Mouse (Mus musculus) neural tube, embryonic 13.5 days (tissue): Measurements from ENCODE around the gene Prickle4. TPM values are rescaled to one million over a fixed set of nuclear protein-coding genes. Genes with fewer than 3 reads are reported as not detected.
A peak's percentile ranks its signal among the peaks of the same experiment; 100 is the strongest.

Experiments used
- ATAC-seq: fragments of 200-750 bp; cut with Nextera tagmentation; 2 replicates; pipeline ENCODE4 v1.8.0; 2017; ENCODE audit warnings: low read depth, mild to moderate bottlenecking, moderate TSS enrichment, moderate library complexity
- H3K27ac ChIP-seq: fragments of 300-500 bp; sonication (generic); replicated peaks from 2 replicates; pipeline ENCODE4 v1.5.1; 2015; ENCODE audit warnings: moderate library complexity, mild to moderate bottlenecking, inconsistent platforms
- H3K27me3 ChIP-seq: fragments of 300-500 bp; sonication (generic); 2 replicates; pipeline ENCODE4 v1.6.1; 2015; ENCODE audit warnings: mild to moderate bottlenecking, inconsistent platforms
- H3K36me3 ChIP-seq: fragments of 300-500 bp; sonication (generic); 2 replicates; pipeline ENCODE4 v1.6.1; 2015; ENCODE audit warnings: mild to moderate bottlenecking, inconsistent platforms
- H3K4me1 ChIP-seq: fragments of 300-500 bp; sonication (generic); replicated peaks from 2 replicates; pipeline ENCODE4 v1.6.1; 2015; ENCODE audit warnings: inconsistent platforms
- H3K4me2 ChIP-seq: fragments of 300-500 bp; sonication (generic); 2 replicates; pipeline ENCODE4 v1.6.1; 2015; ENCODE audit warnings: inconsistent platforms, mild to moderate bottlenecking, moderate library complexity
- H3K4me3 ChIP-seq: fragments of 300-500 bp; sonication (generic); 2 replicates; pipeline ENCODE4 v1.5.1; 2015; ENCODE audit warnings: mild to moderate bottlenecking, inconsistent platforms
- H3K9ac ChIP-seq: fragments of 300-500 bp; sonication (generic); 2 replicates; pipeline ENCODE4 v1.6.1; 2015; ENCODE audit warnings: moderate library complexity, mild to moderate bottlenecking, inconsistent platforms
- H3K9me3 ChIP-seq: fragments of 300-500 bp; sonication (generic); 2 replicates; pipeline ENCODE4 v1.6.1; 2016; ENCODE audit warnings: inconsistent platforms
- WGBS: fragments of 180-500 bp; shearing (Covaris S2); methylation state at CpG from one replicate; pipeline ENCODE4 v1.1.7; 2015; 5-methylcytosine and 5-hydroxymethylcytosine counted together
- polyA plus RNA-seq: library from polyadenylated mRNA; unstranded; fragments of >200 nt; fragmentation: Nextera tagmentation; extraction: Ambion mirVana; gene quantifications from 2 replicates; pipeline ENCODE4 v1.2.1, GENCODE M21; 2015

Prickle4 gene
- polyA plus RNA-seq, 1 experiment from 2014 or later, result 0.95 TPM

GRCm38 (mm10) chr17:47702548-47703345 lies 8.2 kb upstream of the Prickle4 start:
- ATAC-seq, result no peak
- 41% methylated on average over 28 of the region's 28 CpGs for WGBS
- H3K9me3 ChIP-seq, result no peaks in the 10 kb centered on the region

GRCm38 (mm10) chr17:47701793-47702192 lies 7.3 kb upstream of the Prickle4 start:
- no peak overlapping the region for H3K9ac ChIP-seq
- peaks cover 55% of the 10 kb centered on the region for H3K36me3 ChIP-seq
- no peak overlapping the region for H3K4me2 ChIP-seq
- ATAC-seq, result no peak
- H3K27me3 ChIP-seq, result peaks cover 21% of the 10 kb centered on the region
- H3K4me1 ChIP-seq, result no peaks in the 10 kb centered on the region
- 79% methylated on average over 9 of the region's 9 CpGs for WGBS
- H3K27ac ChIP-seq, result no peak overlapping the region
- H3K4me3 ChIP-seq, result no peak overlapping the region
- no peaks in the 10 kb centered on the region for H3K9me3 ChIP-seq

More at GRCm38 (mm10) chr17:47702548-47703345, 8.2 kb upstream of the Prickle4 start:
- H3K4me2 ChIP-seq, result no peak overlapping the region
- H3K27me3 ChIP-seq, result peaks cover 21% of the 10 kb centered on the region
- no peak overlapping the region for H3K27ac ChIP-seq
- no peak overlapping the region for H3K4me3 ChIP-seq
- H3K9ac ChIP-seq, result no peak overlapping the region
- no peaks in the 10 kb centered on the region for H3K4me1 ChIP-seq
- peaks cover 55% of the 10 kb centered on the region for H3K36me3 ChIP-seq

- no peak overlapping the region for H3K27ac ChIP-seq
- 81% methylated on average over 2 of the region's 2 CpGs for WGBS
- peaks cover 21% of the 10 kb centered on the region for H3K27me3 ChIP-seq
- no peak for ATAC-seq
- H3K4me1 ChIP-seq, result peaks cover 10% of the 10 kb centered on the region
- no peaks in the 10 kb centered on the region for H3K9me3 ChIP-seq
- H3K9ac ChIP-seq, result no peak overlapping the region
- H3K4me3 ChIP-seq, result no peak overlapping the region
- H3K4me2 ChIP-seq, result no peak overlapping the region
- peaks cover 55% of the 10 kb centered on the region for H3K36me3 ChIP-seq
Measured at GRCm38 (mm10) chr17:47699055-47699454, 4.5 kb upstream of the Prickle4 start.

- WGBS, result 86% methylated on average over 10 of the region's 10 CpGs
Measured at GRCm38 (mm10) chr17:47698156-47698555, 3.6 kb upstream of the Prickle4 start.

GRCm38 (mm10) chr17:47695337-47695710 lies 788 bp upstream of the Prickle4 start:
- peak; percentile 37 for ATAC-seq
- Histone ChIP-seq H3K9ac (peak overlapping the region; percentile 87), H3K4me2 (peak overlapping the region; percentile 79), H3K9me3 (no peaks in the 10 kb centered on the region), H3K4me1 (peaks cover 18% of the 10 kb centered on the region), H3K4me3 (peak overlapping the region; percentile 71), H3K27ac (peak overlapping the region; percentile 78), H3K36me3 (peaks cover 20% of the 10 kb centered on the region; the same call in 1 of the 2 replicates), H3K27me3 (no peaks in the 10 kb centered on the region; the same call in 1 of the 2 replicates)
- WGBS, result under 1% methylated on average over 23 of the region's 23 CpGs

More at GRCm38 (mm10) chr17:47698156-47698555, 3.6 kb upstream of the Prickle4 start:
- ATAC-seq, result no peak
- H3K4me2 ChIP-seq, result no peak overlapping the region
- peaks cover 15% of the 10 kb centered on the region for H3K27me3 ChIP-seq
- no peak overlapping the region for H3K4me3 ChIP-seq
- H3K36me3 ChIP-seq, result peaks cover 47% of the 10 kb centered on the region
- peaks cover 18% of the 10 kb centered on the region for H3K4me1 ChIP-seq
- H3K9ac ChIP-seq, result no peak overlapping the region
- no peak overlapping the region for H3K27ac ChIP-seq
- H3K9me3 ChIP-seq, result no peaks in the 10 kb centered on the region

- Histone ChIP-seq H3K36me3 (peaks cover 9% of the 10 kb centered on the region; the same call in 1 of the 2 replicates), H3K9me3 (no peaks in the 10 kb centered on the region), H3K4me2 (peak within 1 kb of the TSS; percentile 79), H3K4me3 (peak within 1 kb of the TSS; percentile 71), H3K9ac (peak within 1 kb of the TSS; percentile 87), H3K27ac (peak within 1 kb of the TSS; percentile 78), H3K4me1 (peaks cover 25% of the 10 kb centered on the region), H3K27me3 (no peaks in the 10 kb centered on the region; the same call in 1 of the 2 replicates)
- WGBS, result 0% methylated on average over 3 of the region's 3 CpGs
- ATAC-seq, result no peak
Measured at GRCm38 (mm10) chr17:47694442-47694502, 264 bp downstream of the Prickle4 start, which contains the start of gene Gm21981. Gm21981 (minus strand) TSS chr17:47694455.

- Histone ChIP-seq H3K4me3 (peak overlapping the region; percentile 71), H3K36me3 (peaks cover 5% of the 10 kb centered on the region; the same call in 1 of the 2 replicates), H3K4me1 (peaks cover 28% of the 10 kb centered on the region), H3K4me2 (peak overlapping the region; percentile 79), H3K9ac (peak overlapping the region; percentile 87), H3K27me3 (no peaks in the 10 kb centered on the region; the same call in 1 of the 2 replicates), H3K27ac (peak overlapping the region; percentile 78), H3K9me3 (no peaks in the 10 kb centered on the region)
- WGBS, result 32% methylated on average over 13 of the region's 13 CpGs
- ATAC-seq, result peak; percentile 12
Measured at GRCm38 (mm10) chr17:47693671-47694441, 680 bp downstream of the Prickle4 start.

GRCm38 (mm10) chr17:47691650-47692049 lies 2.9 kb downstream of the Prickle4 start:
- H3K4me1 ChIP-seq, result peaks cover 36% of the 10 kb centered on the region
- H3K4me2 ChIP-seq, result no peak overlapping the region
- no peaks in the 10 kb centered on the region for H3K9me3 ChIP-seq
- WGBS, result 87% methylated on average over 3 of the region's 3 CpGs
- no peaks in the 10 kb centered on the region for H3K36me3 ChIP-seq
- H3K27me3 ChIP-seq, result no peaks in the 10 kb centered on the region; the same call in 1 of the 2 replicates
- ATAC-seq, result no peak
- no peak overlapping the region for H3K4me3 ChIP-seq
- no peak overlapping the region for H3K9ac ChIP-seq
- H3K27ac ChIP-seq, result no peak overlapping the region

GRCm38 (mm10) chr17:47689894-47690293 lies 4.6 kb downstream of the Prickle4 start:
- Histone ChIP-seq H3K4me1 (peaks cover 38% of the 10 kb centered on the region), H3K36me3 (peaks cover 11% of the 10 kb centered on the region; the same call in 1 of the 2 replicates), H3K9me3 (no peaks in the 10 kb centered on the region), H3K27ac (no peak overlapping the region), H3K4me3 (peak overlapping the region; percentile 66), H3K9ac (no peak overlapping the region), H3K4me2 (peak overlapping the region; percentile 96), H3K27me3 (no peaks in the 10 kb centered on the region; the same call in 1 of the 2 replicates)
- ATAC-seq, result no peak
- 85% methylated on average over 7 of the region's 8 CpGs for WGBS

GRCm38 (mm10) chr17:47688608-47689575 lies 5.6 kb downstream of the Prickle4 start, which contains the start of gene Frs3:
Frs3 (plus strand) TSS chr17:47689030.
- WGBS, result 1% methylated on average over 54 of the region's 58 CpGs
- peaks cover 21% of the 10 kb centered on the region for H3K36me3 ChIP-seq
- H3K9me3 ChIP-seq, result no peaks in the 10 kb centered on the region
- H3K27me3 ChIP-seq, result no peaks in the 10 kb centered on the region; the same call in 1 of the 2 replicates
- peak within 1 kb of the TSS; percentile 95 for H3K9ac ChIP-seq
- peak within 1 kb of the TSS; percentile 96 for H3K4me2 ChIP-seq
- H3K27ac ChIP-seq, result peak within 1 kb of the TSS; percentile 91
- peaks cover 32% of the 10 kb centered on the region for H3K4me1 ChIP-seq
- peak within 1 kb of the TSS; percentile 66 for H3K4me3 ChIP-seq
- ATAC-seq, result peak; percentile 73

GRCm38 (mm10) chr17:47688344-47688607 lies 6.3 kb downstream of the Prickle4 start, which contains the start of gene Tomm6:
Tomm6 (minus strand) TSS chr17:47688386.
- Histone ChIP-seq H3K4me1 (peaks cover 25% of the 10 kb centered on the region), H3K27ac (peak within 1 kb of the TSS; percentile 91), H3K36me3 (peaks cover 26% of the 10 kb centered on the region), H3K9me3 (no peaks in the 10 kb centered on the region), H3K9ac (peak within 1 kb of the TSS; percentile 95), H3K27me3 (no peaks in the 10 kb centered on the region), H3K4me3 (peak within 1 kb of the TSS; percentile 66), H3K4me2 (peak within 1 kb of the TSS; percentile 96)
- ATAC-seq, result no peak
- WGBS, result 1% methylated on average over 9 of the region's 9 CpGs
